Mouse (Mus musculus): ENCODE results near the gene Cdrt4.

The Cdrt4 gene

DNA sequence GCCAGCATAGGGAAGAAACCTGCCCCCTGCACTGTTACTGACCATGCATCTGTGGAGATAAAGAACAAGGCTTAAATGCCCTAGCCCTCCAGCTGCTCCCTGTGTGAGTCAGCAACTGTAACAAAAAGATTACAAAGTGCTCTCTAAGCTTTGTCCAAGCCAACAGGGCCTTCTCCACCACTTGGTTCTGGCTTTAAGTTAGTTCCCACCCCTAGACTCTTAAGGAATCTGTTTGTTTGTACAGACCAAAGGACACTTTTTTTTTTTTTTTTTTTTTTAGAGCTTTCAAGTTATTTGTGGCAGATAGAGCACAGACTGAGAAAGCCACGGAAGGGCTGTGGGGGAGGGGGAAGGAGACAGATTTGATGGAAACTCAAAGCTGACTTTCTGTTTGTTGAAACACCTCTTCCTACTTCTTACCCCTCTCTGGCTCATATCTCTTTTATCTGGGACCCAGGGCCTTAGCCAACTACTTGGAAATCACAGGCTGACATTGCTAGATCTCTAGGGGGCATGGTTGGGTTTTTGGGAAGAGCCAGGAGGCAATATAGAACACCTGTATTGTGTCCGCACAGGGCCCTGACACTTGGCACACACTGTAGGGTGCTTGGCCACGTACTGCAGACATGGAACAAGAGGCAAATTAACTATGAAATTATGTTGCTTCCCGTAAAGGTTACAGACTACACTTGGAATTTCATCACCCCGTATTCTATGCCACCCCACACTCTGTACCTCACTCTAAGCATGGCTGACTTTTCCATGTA, 44.9 kb downstream of the Cdrt4 start:
- DNase-seq (ENCODE audit: low spot score in 2 of 2), result no peak

DNA sequence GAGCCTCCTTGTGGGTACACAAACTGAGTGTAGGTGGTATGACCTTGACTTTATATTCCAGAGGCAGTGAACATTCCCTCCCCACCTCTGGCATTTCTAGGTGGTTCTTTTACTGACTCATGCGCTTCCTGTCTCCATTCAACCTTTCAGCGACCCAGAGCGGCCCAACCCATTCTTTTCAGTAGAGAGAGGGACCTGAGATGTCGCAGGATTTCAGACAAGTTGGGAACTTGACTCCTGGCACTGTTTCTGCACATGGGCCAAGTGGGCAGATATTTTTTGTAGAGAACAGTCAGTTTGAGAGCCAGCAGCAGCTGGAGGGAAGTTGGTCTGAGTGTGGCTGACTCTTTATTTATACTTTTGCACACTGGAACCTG, 45.5 kb downstream of the Cdrt4 start:
- no peak for DNase-seq (ENCODE audit: low spot score in 2 of 2)

DNA sequence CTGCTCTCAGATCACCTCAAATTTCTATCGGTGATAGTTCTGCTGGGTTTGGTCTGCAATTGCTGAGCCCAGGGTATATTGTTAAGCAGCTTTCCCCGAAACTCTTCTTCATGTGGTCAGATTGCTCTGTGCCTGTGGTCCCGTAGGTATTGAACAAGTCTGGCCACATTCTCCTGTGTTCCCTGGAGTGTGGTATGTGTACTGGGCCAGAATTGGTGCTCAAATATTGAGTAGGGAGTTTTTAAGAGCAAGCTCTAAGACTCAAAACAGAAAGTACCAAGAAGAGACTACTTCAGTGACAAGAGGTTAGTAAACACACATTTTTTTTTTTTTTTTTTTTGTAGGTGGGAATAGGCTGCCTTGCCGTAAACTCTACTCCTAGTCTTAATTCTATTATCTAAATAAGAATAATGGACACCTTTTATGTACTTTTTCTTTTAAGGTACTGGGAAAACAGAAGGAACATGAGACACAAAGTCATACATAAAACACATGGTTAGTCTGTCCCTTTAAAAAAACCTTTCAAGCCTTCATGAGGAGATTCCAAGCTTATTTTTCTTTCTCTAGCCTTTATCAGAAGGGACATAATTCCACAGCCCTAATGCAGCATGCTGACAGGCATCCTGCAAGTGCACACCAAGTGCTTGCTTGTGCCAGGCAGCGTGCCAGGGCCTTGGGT, 46.2 kb downstream of the Cdrt4 start:
- DNase-seq (ENCODE audit: low spot score in 2 of 2), result no peak

DNA sequence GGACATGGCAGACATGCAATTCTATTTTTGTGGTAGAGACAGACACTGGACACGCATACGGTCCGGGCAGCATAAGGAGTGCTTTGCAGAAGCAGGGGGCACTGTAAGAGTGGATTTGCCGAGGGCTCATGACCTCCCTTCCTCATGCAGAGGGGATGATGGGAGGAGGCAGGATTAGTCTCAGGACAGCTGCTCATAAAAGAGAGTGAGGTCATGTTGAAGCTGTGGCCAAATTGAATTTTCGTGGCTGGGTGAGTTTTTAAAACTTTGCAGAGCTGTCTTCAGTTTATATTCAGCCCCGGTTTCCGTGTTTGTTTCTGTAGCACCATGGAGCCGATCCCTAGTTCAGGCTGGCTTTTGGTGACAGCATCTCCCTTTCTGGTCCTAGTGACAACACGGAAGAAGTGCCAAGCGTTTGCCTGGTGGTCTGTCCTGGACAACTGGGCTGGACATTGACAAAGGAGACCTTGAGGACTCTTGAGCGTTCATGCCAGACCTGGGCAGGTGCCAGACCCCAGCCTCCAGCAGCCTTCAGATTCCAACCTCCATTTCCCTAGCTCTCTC, 46.8 kb downstream of the Cdrt4 start:
- DNase-seq (ENCODE audit: low spot score in 2 of 2), result no peak

DNA sequence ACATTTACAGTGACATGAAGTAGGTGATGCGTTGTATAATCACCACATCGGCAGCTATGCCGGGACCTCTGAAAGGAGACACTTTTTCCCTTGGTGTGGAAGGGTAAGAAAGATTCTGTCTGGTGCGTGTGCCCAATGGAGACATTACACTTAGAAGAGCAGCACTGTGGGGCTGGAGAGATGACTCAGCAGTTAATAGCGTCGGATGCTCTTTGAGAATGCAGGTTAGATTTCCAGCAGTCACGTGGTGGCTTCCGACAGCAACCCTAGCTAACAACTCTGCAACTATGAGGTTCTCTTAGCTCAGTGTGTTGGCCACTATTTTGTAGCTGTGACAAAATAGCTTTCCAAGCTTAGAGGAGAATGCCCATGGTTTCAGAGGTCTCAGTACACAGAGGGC, 49.1 kb downstream of the Cdrt4 start:
- DNase-seq (ENCODE audit: low spot score in 2 of 2), result no peak

DNA sequence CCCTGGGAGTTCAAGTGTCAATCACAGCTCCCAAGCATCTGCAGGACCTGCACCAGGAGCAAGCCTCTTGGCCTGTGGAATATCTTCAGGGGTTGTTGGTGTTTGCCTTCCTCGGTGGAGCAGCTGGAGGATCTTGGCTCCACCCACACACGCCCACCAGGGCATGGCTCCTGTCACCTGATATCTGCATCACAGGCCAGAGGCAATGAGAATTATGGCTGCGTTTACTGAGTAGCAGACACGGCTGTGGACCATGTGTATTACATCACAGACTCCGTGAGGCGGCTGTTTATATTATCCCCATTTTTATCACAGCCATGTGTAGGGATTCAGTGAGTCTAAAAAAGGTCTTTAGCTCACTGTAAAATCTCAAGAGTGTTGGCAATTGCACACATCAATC, 53.6 kb downstream of the Cdrt4 start:
- DNase-seq (ENCODE audit: low spot score in 2 of 2), result no peak

DNA sequence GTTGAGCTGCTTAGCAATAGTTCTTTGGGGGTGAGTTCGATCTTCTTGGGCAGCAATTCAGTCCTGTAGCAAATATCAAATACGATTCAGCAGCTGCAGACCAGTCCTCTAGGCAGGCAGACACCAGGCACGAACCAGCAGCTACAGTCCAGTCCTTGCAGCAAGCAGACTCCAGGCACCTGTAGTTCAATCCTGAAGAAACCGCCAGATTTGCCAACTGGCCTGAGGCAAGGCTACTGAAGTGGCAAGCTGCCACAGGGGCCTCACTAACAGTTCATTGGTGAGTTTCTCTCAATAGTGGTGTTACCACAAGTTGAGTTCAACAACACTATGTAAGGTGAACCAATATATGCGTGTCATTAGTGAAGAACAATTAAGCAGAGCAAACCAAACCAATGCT, 56.4 kb downstream of the Cdrt4 start:
- DNase-seq (ENCODE audit: low spot score in 2 of 2), result no peak

DNA sequence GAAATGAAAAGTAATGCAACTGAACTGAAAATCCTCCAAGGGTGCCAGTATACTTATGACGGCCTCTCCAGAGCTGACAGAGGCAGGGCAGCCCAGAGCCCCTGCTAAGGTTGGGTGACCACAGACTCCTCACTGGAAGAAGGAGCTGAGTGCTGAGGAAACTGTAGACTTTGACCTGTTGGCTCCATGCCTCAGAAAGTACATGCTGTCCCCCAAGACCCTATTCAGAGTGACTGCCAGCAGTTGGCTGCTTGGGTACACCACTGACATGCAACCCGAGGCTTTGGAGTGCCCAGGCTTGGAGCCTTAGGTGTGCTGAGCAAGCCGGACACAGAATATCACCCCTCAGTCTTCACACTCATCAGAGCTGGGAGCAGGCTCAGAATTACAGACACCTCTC, 57.0 kb downstream of the Cdrt4 start:
- DNase-seq (ENCODE audit: low spot score in 2 of 2), result no peak

DNA sequence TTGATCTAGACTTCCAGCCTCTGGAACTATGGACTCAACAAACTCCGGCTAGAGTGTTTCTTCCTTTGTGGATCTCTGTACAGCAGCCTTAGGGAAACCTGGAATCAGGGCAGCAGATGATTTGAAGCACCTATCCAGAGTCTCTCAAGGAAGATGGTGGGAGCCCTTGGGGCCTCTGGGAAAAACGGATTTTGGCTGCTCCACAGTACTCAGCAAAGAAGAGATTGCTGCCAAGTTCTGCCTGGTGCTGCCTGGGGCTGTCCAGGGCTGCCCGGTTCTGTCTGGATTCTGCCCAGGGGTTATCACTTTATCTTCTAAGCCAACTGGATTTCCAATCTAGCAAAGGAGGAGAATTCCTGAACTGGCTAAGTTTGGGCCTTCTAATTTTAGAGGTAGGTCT, 58.8 kb downstream of the Cdrt4 start:
- DNase-seq (ENCODE audit: low spot score in 2 of 2), result no peak

DNA sequence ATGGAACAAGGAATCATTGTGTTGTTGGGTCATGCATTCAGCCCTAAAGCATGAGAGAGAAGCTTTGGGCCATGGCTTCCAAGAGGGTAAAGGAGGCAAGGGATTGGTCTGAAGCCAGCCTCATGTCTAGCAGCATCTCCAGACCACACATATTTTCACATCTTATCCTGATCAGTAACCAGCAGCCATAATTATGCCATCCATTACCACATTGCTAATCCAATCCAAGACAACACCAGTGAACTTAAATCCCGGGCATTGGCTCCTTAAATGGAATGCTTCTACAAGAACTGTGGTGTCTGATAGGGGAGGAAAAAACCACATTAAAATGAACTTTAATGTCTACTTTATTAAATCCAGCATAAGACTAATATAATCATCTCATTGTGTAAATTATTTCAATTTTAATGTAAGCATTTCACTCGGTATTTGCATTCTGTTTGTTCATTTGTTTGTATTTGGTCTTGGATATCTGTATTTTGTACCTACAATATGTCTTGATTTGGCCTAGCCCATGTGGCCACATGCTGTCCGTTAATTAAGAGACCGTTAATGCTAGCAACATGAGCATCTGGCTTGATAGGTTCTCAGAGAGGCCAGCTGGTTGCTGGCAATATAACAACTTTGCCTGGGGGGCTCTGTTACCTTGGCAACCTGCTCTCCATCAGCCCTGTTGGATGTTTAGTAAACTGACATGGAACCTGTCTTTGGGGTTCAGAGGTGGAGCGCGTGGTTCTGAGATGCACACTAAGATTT, 66.5 kb downstream of the Cdrt4 start:
- no peak for DNase-seq (ENCODE audit: low spot score in 2 of 2)

DNA sequence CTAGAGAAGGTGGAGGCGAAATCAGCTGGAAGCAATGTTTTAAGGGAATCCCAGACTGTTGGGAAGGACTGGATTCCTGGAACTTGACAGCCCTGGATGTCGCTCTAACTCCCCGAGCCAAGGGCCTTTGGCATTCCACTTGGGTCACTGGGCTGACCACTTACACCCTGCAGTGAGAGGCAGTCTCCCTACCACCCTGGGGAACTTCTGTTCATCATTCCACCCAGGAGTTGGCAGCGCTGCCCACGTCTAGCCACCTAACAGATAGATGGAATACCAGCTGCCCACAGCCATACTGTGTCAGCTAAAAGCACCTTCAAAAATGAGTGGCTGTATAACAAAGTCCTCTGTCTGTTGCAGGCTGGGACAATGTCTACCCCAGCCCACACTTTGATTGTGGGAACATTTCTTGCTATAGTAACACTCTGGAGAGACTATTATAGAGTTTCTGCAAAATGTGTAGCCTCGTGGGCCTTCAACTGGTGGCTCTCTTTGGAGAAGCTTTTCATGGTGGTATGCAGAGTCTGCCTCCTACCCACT, 67.2 kb downstream of the Cdrt4 start:
- no peak for DNase-seq (ENCODE audit: low spot score in 2 of 2)

DNA sequence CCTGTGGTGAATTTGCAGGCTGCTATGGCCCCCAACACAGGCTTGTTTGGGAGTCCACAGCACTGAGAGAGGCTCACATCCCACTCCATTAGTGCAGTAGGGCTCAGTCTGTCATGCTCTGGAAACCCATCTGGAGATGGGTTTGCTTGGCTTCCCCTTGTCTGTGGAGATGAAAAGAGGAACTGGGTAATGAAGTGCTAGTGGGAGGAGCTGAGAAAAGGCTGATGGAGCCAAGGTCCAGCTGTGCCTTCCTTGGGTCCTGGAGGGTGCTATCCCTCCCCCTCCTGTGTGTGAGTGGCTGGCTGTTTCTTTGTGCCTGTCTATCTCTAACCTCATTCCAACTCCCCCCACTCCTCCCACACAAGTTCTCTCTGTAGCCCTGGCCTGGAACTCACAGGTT, 69.6 kb downstream of the Cdrt4 start:
- no peak for DNase-seq (ENCODE audit: low spot score in 2 of 2)

DNA sequence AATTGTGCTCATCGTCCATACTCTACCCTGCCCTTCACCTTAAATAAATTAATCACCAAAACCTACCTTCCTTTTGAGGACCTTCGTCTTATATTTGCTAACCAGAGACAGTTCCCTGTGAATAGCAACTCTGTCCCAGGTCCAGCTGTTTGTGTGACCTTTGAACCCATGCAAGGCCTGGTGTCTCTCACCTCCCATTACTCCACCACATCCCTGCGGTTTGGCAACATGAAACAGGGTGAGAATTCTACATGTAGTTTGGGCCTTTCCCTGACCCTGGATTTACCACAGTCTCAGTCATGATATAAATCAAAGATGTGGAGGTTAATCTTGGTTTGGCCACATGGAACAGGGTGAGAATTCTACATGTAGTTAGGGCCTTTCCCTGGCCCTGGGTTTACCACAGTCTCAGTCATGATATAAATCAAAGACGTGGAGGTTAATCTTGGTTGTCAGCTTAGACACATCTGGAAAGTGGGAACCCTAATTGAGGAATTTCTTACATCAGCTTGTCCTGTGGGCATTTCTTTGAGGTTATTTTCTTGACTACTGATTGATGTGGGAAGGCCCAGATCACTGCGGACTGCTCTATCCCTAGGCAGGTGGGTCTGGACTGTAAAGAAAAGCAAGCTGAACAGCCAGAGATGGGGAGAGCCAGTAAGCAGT, 70.3 kb downstream of the Cdrt4 start:
- no peak for DNase-seq (ENCODE audit: low spot score in 2 of 2)

DNA sequence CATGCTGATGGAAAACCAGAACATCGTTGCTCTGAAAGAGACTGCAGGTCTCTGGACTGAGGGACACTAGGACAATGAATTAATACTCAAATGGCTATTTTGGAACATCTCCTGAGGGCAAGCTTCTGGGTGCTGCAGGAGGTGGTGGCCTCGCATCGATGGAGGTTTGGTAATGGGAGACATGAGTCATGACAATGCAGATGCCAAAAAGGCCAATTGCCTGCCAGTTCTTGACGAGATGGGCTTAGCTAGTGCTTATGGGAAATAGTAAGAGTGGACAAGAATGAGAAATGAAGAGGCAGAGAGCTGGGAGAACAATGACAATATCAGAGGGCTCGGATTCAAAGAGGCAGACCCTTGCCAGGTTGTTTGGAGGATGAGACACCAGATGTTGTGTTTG, 72.5 kb downstream of the Cdrt4 start:
- no peak for DNase-seq (ENCODE audit: low spot score in 2 of 2)

DNA sequence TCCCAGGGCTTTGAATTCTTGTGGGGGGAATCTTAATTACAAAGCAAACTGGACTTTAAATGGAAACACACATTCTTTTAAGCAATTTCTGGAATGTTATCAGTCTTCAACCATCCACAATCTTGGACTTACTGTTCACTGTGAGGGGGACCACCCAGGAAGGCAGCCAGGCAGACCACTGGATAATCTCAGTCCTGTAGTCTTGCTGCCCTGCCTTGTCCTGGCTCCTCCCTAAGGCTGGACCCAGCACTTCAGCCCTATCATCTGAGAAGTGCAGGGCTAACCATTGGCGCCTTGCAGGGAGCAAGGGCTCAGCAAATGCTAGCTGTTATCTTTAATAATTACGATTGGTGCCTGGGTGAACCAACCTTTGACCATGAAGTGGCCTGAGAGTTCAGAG, 73.1 kb downstream of the Cdrt4 start:
- no peak for DNase-seq (ENCODE audit: low spot score in 2 of 2)

DNA sequence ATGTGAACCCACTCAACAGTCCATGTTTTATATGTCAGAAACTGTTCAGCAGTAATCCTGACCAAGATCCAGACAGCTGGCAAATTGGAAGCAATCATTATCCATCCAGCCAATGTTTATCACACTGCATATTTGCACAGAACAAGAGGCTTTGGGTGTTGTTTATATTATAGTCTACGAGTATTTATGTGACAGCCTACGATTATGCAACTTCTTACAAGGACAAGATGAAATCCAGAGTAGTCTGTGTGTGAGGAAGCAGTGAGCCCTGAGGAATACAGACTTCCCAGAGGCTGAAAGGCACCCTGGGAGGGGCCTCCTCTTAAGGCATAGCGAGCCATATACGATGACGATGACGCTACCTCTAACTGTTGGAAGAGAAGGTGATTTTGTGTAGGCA, 74.5 kb downstream of the Cdrt4 start:
- DNase-seq (ENCODE audit: low spot score in 2 of 2), result no peak

DNA sequence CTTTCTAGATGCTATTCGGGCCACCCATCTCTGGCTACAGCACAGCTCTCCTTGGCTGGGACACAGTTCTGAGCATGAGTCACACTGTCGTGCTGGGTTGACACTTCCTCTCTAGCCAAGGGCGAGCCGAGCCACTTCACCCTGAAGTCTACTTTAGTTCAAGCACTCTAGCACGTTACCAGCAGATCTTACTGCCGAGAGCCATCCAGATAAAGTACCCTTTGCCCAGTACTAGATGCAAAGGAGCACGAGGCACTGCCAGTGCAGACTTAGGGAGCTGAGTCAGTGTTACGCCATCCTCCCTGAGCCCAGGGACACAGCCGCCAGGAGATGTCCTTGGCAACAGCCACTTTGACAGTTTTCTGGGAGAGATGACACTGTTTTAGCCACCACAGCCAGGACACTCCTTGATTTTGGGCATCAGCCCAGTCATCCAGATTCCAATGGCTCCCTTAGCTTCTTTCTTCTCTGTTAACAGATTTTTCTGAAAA, 75.7 kb downstream of the Cdrt4 start:
- peak in 1 of 2 experiments; percentile 55 for DNase-seq (ENCODE audit: low spot score in 2 of 2)

DNA sequence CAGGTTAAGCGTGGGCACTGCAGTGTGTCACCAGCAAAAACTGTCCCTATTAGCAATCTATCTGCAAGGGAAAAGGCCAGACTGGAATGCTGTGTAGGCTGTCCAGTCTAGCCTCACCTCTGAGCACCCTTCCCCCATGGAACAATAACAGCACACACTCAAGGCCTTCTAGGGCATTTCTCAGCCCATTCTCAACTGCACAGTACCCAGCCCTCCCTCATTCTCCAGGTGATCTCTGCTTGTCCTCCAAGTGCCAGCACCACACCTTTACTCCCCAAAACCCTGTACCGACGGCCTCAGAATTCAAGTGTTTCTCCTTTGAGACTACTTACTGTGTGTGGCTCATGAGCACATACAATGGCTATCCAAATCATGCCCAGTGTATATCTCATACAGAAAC, 77.1 kb downstream of the Cdrt4 start:
- DNase-seq (ENCODE audit: low spot score in 2 of 2), result no peak

DNA sequence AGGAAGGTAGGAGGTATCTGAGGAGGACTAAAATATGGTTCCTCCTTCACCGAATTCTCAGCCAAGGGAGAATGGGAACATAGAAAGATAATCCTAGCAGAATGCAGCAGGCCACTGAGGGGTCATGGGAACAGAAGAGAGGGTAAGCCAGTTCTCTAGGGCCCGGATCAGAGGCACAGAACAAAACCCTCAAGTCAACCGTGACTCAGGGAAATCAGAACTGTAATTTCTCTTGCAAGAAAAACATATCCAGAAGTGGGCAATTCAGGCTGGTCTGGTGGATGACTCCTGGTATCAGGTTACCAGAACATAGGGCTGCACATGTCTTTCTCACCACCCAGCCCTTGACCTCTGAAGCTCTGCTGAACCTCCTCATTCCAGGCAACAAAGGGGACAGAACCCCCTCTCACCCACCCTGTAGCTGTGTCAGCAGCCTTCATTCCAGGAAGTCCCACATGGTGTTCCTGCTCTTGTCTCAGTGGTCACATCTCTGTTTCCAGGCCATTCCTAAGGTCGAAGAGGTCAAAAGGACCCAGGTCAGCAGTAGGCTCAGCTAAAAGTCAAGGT, 78.2 kb downstream of the Cdrt4 start:
- DNase-seq (ENCODE audit: low spot score in 2 of 2), result no peak

DNA sequence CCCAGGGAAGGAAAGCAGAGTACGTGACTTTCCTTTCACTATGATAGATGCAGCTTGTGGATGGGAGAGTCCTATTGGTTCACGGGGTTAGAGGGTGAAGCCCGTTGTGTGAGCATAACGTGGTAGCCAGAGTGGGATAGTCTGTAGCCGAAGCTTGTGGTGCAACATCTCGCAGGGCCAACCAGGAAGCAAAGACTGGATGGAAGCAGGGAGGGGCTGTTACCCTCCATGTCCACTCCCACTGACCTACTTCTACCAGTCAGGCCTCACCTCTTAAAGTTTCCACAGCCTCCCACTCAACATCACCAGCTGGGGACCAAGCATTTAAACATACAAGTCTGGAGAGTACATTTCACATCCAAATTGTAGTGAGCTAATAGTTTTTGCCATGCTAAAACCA, 78.7 kb downstream of the Cdrt4 start:
- DNase-seq (ENCODE audit: low spot score in 2 of 2), result no peak

All from right cerebral cortex, adult 2 months (tissue).